Mouse (Mus musculus) megakaryocyte, embryonic 14.5 days (primary cell): ENCODE results near the gene Pla2g4a.

Experiments used
- FLI1 ChIP-seq: IDR thresholded peaks from 2 replicates; pipeline ENCODE4 v1.6.1; 2012; ENCODE audit warnings: low read length, inconsistent platforms, mixed read lengths
- GATA1 ChIP-seq: IDR thresholded peaks from 3 replicates; pipeline ENCODE4 v1.6.1; 2012; ENCODE audit warnings: mixed read lengths, low read length, inconsistent platforms, borderline replicate concordance

DNA sequence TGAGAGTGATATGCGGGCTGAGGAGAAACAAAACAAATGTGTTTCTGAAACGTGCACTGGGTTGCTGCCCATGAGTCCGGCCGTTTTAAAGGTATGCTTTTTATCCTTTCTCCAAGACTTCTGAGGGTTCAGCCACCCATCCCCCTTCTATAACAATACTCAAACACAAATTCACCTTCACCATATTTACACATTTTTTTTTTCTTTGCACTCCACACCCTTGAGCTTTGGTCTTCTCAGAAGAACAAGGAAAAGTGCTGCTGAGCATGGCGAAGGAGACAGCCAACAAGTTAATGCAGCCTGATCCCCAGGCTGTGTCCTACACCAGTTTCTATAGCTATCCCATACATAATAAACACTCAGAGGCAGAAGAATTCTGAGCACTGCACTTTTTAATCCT, 39.8 kb downstream of the Pla2g4a start:
- TF ChIP-seq GATA1, result no peak
- TF ChIP-seq FLI1, result no peak
